Mouse (Mus musculus) small intestine, adult 2 months (tissue): ENCODE measurements at regions not wholly inside any gene's neighbourhood (a gene's known extent, or its start where the extent isn't known, plus 50 kb on each side); places are given as distances from the start of the nearest gene placed in this dataset.

Experiments used
- CTCF ChIP-seq: fragments of 200-500 bp; IDR thresholded peaks from 2 replicates; pipeline ENCODE4 v1.5.1; 2012; ENCODE audit warnings: low read depth, mild to moderate bottlenecking, control low read depth, inconsistent platforms, low read length, moderate library complexity, mixed read lengths; ENCODE audit not compliant: insufficient replicate concordance, insufficient read length; ENCODE audit errors: extremely low read depth
- POLR2A ChIP-seq: fragments of 200-500 bp; IDR thresholded peaks from 2 replicates; pipeline ENCODE4 v1.6.1; 2012; ENCODE audit warnings: low read depth, mild to moderate bottlenecking, control low read depth, inconsistent platforms, low read length, moderate library complexity

- TF ChIP-seq CTCF (no peak), POLR2A (no peak)
Measured at GRCm38 (mm10) chr14:11486287-11486686, 67.0 kb upstream of the Ptprg start.
